Mouse (Mus musculus) erythroblast, embryonic 14.5 days (primary cell): ENCODE data around the gene Evi5.

Source experiments
- GATA1 ChIP-seq: IDR thresholded peaks from 2 replicates; pipeline ENCODE4 v1.6.1; 2012; ENCODE audit warnings: low read length, inconsistent platforms, mixed read lengths
- TAL1 ChIP-seq: IDR thresholded peaks from 3 replicates; pipeline ENCODE4 v1.6.1; 2012; ENCODE audit warnings: low read length, inconsistent platforms, mixed read lengths

DNA sequence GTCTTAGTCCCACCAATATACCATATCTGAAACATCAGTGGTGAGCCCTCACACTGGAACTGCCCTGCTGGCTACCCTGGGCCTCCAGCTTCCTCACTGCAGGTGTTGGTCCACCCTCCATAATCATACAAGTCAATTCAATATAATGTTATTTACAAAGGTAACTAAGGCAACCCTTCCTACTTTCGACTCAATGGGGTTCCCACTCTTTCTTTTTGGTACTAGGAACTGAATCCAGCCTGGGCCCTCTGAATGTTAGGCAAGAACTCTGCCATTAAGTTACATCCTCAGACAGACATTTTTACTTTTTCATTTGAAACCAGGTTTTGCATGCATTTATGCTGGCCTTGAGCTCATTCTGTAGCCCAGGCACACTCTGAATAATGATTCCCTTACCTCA lies 168.6 kb downstream of the Evi5 start:
- TF ChIP-seq GATA1 (no peak), TAL1 (no peak)
